Mouse (Mus musculus) heart, postnatal 0 days (tissue): ENCODE results near the gene Fam50a. TPM values are rescaled to one million over a fixed set of nuclear protein-coding genes. Genes with fewer than 3 reads are reported as not detected.

Source experiments
- ATAC-seq: fragments of 200-750 bp; cut with Nextera tagmentation; 2 replicates; pipeline ENCODE4 v1.8.0; 2017; ENCODE audit warnings: low read depth, moderate number of reproducible peaks, moderate library complexity; ENCODE audit not compliant: insufficient read depth
- DNase-seq: peaks from one replicate; pipeline ENCODE4 v3.0.0-alpha.2; 2016; ENCODE audit warnings: low spot score
- H3K27ac ChIP-seq: fragments of 300-500 bp; sonication (generic); 2 replicates; pipeline ENCODE4 v1.5.1; 2014; ENCODE audit warnings: low read depth, mild to moderate bottlenecking
- H3K27me3 ChIP-seq: fragments of 300-500 bp; sonication (generic); 2 replicates; pipeline ENCODE4 v1.6.1; 2014; ENCODE audit warnings: low read length, mixed read lengths; ENCODE audit not compliant: control insufficient read depth, insufficient read depth
- H3K36me3 ChIP-seq: fragments of 300-500 bp; sonication (generic); replicated peaks from 2 replicates; pipeline ENCODE4 v1.6.1; 2014; ENCODE audit warnings: low read length, mixed read lengths; ENCODE audit not compliant: control insufficient read depth, insufficient read depth
- H3K4me1 ChIP-seq: fragments of 300-500 bp; sonication (generic); 2 replicates; pipeline ENCODE4 v1.6.1; 2014; ENCODE audit warnings: antibody characterized with exemption; ENCODE audit not compliant: control insufficient read depth, insufficient read depth
- H3K4me2 ChIP-seq: fragments of 300-500 bp; sonication (generic); 2 replicates; pipeline ENCODE4 v1.6.1; 2014; ENCODE audit warnings: low read depth, mild to moderate bottlenecking, low read length, moderate library complexity
- H3K4me3 ChIP-seq: fragments of 300-500 bp; sonication (generic); 2 replicates; pipeline ENCODE4 v1.5.1; 2014; ENCODE audit warnings: low read depth, low read length
- H3K9ac ChIP-seq: fragments of 300-500 bp; sonication (generic); replicated peaks from 2 replicates; pipeline ENCODE4 v1.6.1; 2014; ENCODE audit warnings: low read depth, low read length, mixed read lengths
- H3K9me3 ChIP-seq: fragments of 300-500 bp; sonication (generic); replicated peaks from 2 replicates; pipeline ENCODE4 v1.6.1; 2016; ENCODE audit warnings: low read length; ENCODE audit not compliant: control insufficient read depth
- CTCF ChIP-seq: IDR thresholded peaks from 2 replicates; pipeline ENCODE4 v1.5.1; 2016; ENCODE audit warnings: antibody characterized with exemption, control low read depth, low read depth
- EP300 ChIP-seq: IDR thresholded peaks from 2 replicates; pipeline ENCODE4 v1.6.1; 2016; ENCODE audit warnings: antibody characterized with exemption, low read depth
- WGBS: fragments of 180-500 bp; shearing (Covaris S2); extraction: QIAGEN DNeasy Blood & Tissue Kit; methylation state at CpG from one replicate; pipeline ENCODE4 v1.1.7; 2014; 5-methylcytosine and 5-hydroxymethylcytosine counted together
- polyA plus RNA-seq: library from polyadenylated mRNA; unstranded; fragments of >200 nt; fragmentation: Nextera tagmentation; extraction: Ambion mirVana; gene quantifications from 2 replicates; pipeline ENCODE4 v1.2.1, GENCODE M21; 2015
- total RNA-seq: library from RNA; depleted of rRNA; stranded (reverse); fragments of >200 nt; gene quantifications from 2 replicates; pipeline ENCODE4 v1.2.3, GENCODE M21; 2014; ENCODE audit warnings: low replicate concordance

The Fam50a gene
- total and polyA plus RNA-seq, 2 experiments from 2014 or later = 2.4 to 41.3 TPM

GRCm38 (mm10) chrX:74273422-74274322 is 39.2 kb upstream of the Fam50a start:
- H3K36me3 ChIP-seq = 0 out of 2 replicates have a peak, but pooled peaks cover 5% of the 10 kb centered on the region
- no peak overlapping the region for H3K9ac ChIP-seq
- no peaks in the 10 kb centered on the region for H3K27me3 ChIP-seq
- H3K4me3 ChIP-seq = no peak overlapping the region
- no peaks in the 10 kb centered on the region for H3K9me3 ChIP-seq
- H3K4me2 ChIP-seq = no peak overlapping the region
- DNase-seq (no peak), ATAC-seq (no peak)
- WGBS = 29% methylated on average over 10 of the region's 10 CpGs
- 0 out of 2 replicates have a peak, but pooled peaks cover 6% of the 10 kb centered on the region for H3K4me1 ChIP-seq
- no peak overlapping the region for H3K27ac ChIP-seq
- TF ChIP-seq CTCF (no peak), EP300 (no peak)

- TF ChIP-seq EP300 (no peak), CTCF (no peak)
- no peak overlapping the region for H3K4me2 ChIP-seq
- H3K27me3 ChIP-seq = no peaks in the 10 kb centered on the region
- no peak for ATAC-seq
- H3K27ac ChIP-seq = no peak overlapping the region
- no peaks in the 10 kb centered on the region for H3K9me3 ChIP-seq
- WGBS = 74% methylated on average over 7 of the region's 8 CpGs
- no peak overlapping the region for H3K9ac ChIP-seq
- no peak overlapping the region for H3K4me3 ChIP-seq
- H3K36me3 ChIP-seq = no peaks in the 10 kb centered on the region
- H3K4me1 ChIP-seq = no peaks in the 10 kb centered on the region
- DNase-seq = no peak
Measured at GRCm38 (mm10) chrX:74277916-74278315, 34.9 kb upstream of the Fam50a start.

GRCm38 (mm10) chrX:74281041-74281731 is 31.6 kb upstream of the Fam50a start:
- TF ChIP-seq CTCF (no peak), EP300 (no peak)

GRCm38 (mm10) chrX:74281732-74282394 is 31.0 kb upstream of the Fam50a start, which contains the start of the genes Taz and Dnase1l1:
Gene Taz (plus strand): TSS chrX:74281912.
Gene Dnase1l1 (minus strand): TSS chrX:74282337.
- Histone ChIP-seq H3K27me3 (no peaks in the 10 kb centered on the region), H3K9me3 (no peaks in the 10 kb centered on the region), H3K4me3 (peak within 1 kb of the TSS; percentile 66), H3K9ac (peak within 1 kb of the TSS; percentile 70), H3K4me2 (peak within 1 kb of the TSS; percentile 69), H3K36me3 (no peaks in the 10 kb centered on the region), H3K27ac (peak within 1 kb of the TSS; percentile 95), H3K4me1 (0 out of 2 replicates have a peak, but pooled peaks cover 3% of the 10 kb centered on the region)
- DNase-seq (peak; percentile 71), ATAC-seq (peak; percentile 84)
- 16% methylated on average over 16 of the region's 16 CpGs for WGBS
- TF ChIP-seq CTCF (no peak), EP300 (no peak)

More at GRCm38 (mm10) chrX:74281041-74281731, 31.6 kb upstream of the Fam50a start:
- no peaks in the 10 kb centered on the region for H3K9me3 ChIP-seq
- ATAC-seq (no peak), DNase-seq (peak; percentile 5)
- H3K4me3 ChIP-seq = peak overlapping the region; percentile 66
- peak overlapping the region; percentile 6; the same call in 1 of the 2 replicates for H3K9ac ChIP-seq
- H3K27me3 ChIP-seq = no peaks in the 10 kb centered on the region
- H3K36me3 ChIP-seq = no peaks in the 10 kb centered on the region
- peak overlapping the region; percentile 69 for H3K4me2 ChIP-seq
- H3K4me1 ChIP-seq = 0 out of 2 replicates have a peak, but pooled peaks cover 3% of the 10 kb centered on the region
- H3K27ac ChIP-seq = peak overlapping the region; percentile 95
- WGBS = 13% methylated on average over 14 of the region's 14 CpGs
